In genomic region chr5:20078931-20079330, GRCm38 (mm10) we compare ENCODE assay signal across 13 mouse cellular contexts.
DNase-seq lines count a peak whose midpoint lies in the region.
"Had no signal": no experiment of that assay in that cellular context is flagged by ENCODE, and none has a peak within 500 bp of the region (broad histone marks: within the 10 kb centered on the region; RNA-seq: fewer than 3 reads in every experiment).

No protein-coding gene starts in this region.

- peak; percentile 28 to 42 for DNase-seq in frontal cortex, postnatal 36 days (ENCODE audit: low spot score in 2 of 2)
- no peak for DNase-seq in frontal cortex, postnatal 25 days (ENCODE audit: low spot score in 2 of 2)
- peak; percentile 41 for DNase-seq in right cerebral cortex, adult 18-20 months
- no peak for DNase-seq in right cerebral cortex, postnatal 36 days (ENCODE audit: low spot score in 2 of 2)
- DNase-seq in layer of hippocampus, adult 8-10 months (ENCODE audit: low spot score in 2 of 2): peak; percentile 22 to 38
- no peak for DNase-seq in spleen, adult 12 weeks (ENCODE audit: low spot score)
- no peak for DNase-seq in heart, postnatal 36 days
- DNase-seq: adrenal gland, postnatal 14 days; cerebellum, adult 2 months; cerebellum, postnatal 10 days; forebrain, postnatal 0 days; heart, adult 2 months; heart, postnatal 14 days had no signal

- intact Hi-C loops in heart, postnatal 36 days (cut with DNase I): no loop called here

Comparison
In these comparisons a context has a peak if more than half of its experiments do, and no peak if none do; other contexts are left out.
1. DNase-seq: peak in frontal cortex, postnatal 36 days (2 of 2), right cerebral cortex, adult 18-20 months (single experiment) and layer of hippocampus, adult 8-10 months (2 of 2); none in frontal cortex, postnatal 25 days (0 of 2), right cerebral cortex, postnatal 36 days (0 of 2), spleen, adult 12 weeks (single experiment) and heart, postnatal 36 days (0 of 2).